Mouse (Mus musculus) myocyte (in vitro differentiated cells): ENCODE results near the gene 1810065E05Rik. TPM values are rescaled to one million over a fixed set of nuclear protein-coding genes. Genes with fewer than 3 reads are reported as not detected.

Source experiments
- H3K27me3 ChIP-seq: one replicate; pipeline ENCODE4 v1.6.1; 2011; ENCODE audit not compliant: control insufficient read depth, insufficient read depth, insufficient read length
- H3K36me3 ChIP-seq: one replicate; pipeline ENCODE4 v1.6.1; 2011; ENCODE audit not compliant: control insufficient read depth, insufficient read depth
- H3K4me2 ChIP-seq: one replicate; pipeline ENCODE4 v1.6.1; 2011; ENCODE audit warnings: low read depth, control low read depth
- H3K4me3 ChIP-seq: one replicate; pipeline ENCODE4 v1.5.1; 2011; ENCODE audit warnings: mild to moderate bottlenecking, control low read depth, moderate library complexity
- H3K79me2 ChIP-seq: one replicate; pipeline ENCODE4 v1.6.1; 2011; ENCODE audit not compliant: control insufficient read depth, insufficient read depth
- H3ac ChIP-seq: one replicate; pipeline ENCODE4 v1.6.1; 2011; ENCODE audit not compliant: control insufficient read depth, insufficient read length
- CEBPB ChIP-seq: IDR thresholded peaks from 2 replicates; pipeline ENCODE4 v1.6.1; 2011; ENCODE audit warnings: mild to moderate bottlenecking, moderate library complexity; ENCODE audit not compliant: poor library complexity, insufficient read depth, severe bottlenecking
- E2F4 ChIP-seq: IDR thresholded peaks from one replicate; pipeline ENCODE4 v1.6.1; 2011; ENCODE audit warnings: mild to moderate bottlenecking, control low read depth, moderate library complexity; ENCODE audit not compliant: insufficient read depth
- MAX ChIP-seq: IDR thresholded peaks from one replicate; pipeline ENCODE4 v1.6.1; 2011; ENCODE audit warnings: low read depth, mild to moderate bottlenecking, control low read depth
- MYOD1 ChIP-seq, 3 experiments: IDR thresholded peaks; one replicate each; pipeline ENCODE4 v1.6.1; 2011; ENCODE audit warnings: control low read depth in 2 of 3, low read depth in 2 of 3, mild to moderate bottlenecking in 2 of 3, moderate library complexity in 1 of 3; ENCODE audit not compliant: insufficient read length in 2 of 3, control insufficient read depth in 1 of 3
- MYOG ChIP-seq, 3 experiments: IDR thresholded peaks; one replicate each; pipeline ENCODE4 v1.6.1; 2011; ENCODE audit warnings: control low read depth in 2 of 3, low read depth in 2 of 3, mild to moderate bottlenecking in 2 of 3; ENCODE audit not compliant: insufficient read length in 2 of 3, control insufficient read depth in 1 of 3, insufficient read depth in 1 of 3
- POLR2A ChIP-seq: IDR thresholded peaks from one replicate; pipeline ENCODE4 v1.6.1; 2011; ENCODE audit warnings: low read depth, mild to moderate bottlenecking, control low read depth, moderate library complexity; ENCODE audit not compliant: insufficient read length
- POLR2AphosphoS2 ChIP-seq: IDR thresholded peaks from one replicate; pipeline ENCODE4 v1.6.1; 2011; ENCODE audit warnings: low read depth, control low read depth; ENCODE audit not compliant: insufficient read length
- REST ChIP-seq: IDR thresholded peaks from one replicate; pipeline ENCODE4 v1.6.1; 2011; ENCODE audit warnings: mild to moderate bottlenecking, control low read depth, moderate library complexity; ENCODE audit not compliant: insufficient read depth, insufficient read length
- SRF ChIP-seq: IDR thresholded peaks from one replicate; pipeline ENCODE4 v1.6.1; 2011; ENCODE audit warnings: low read depth; ENCODE audit not compliant: control insufficient read depth, insufficient read length
- TCF12 ChIP-seq: IDR thresholded peaks from one replicate; pipeline ENCODE4 v1.6.1; 2011; ENCODE audit warnings: mild to moderate bottlenecking, control low read depth; ENCODE audit not compliant: poor library complexity, insufficient read depth, severe bottlenecking
- TCF3 ChIP-seq: IDR thresholded peaks from one replicate; pipeline ENCODE4 v1.6.1; 2011; ENCODE audit warnings: low read depth, control low read depth; ENCODE audit not compliant: insufficient read length
- USF1 ChIP-seq: IDR thresholded peaks from one replicate; pipeline ENCODE4 v1.6.1; 2011; ENCODE audit warnings: low read depth, mild to moderate bottlenecking, control low read depth, moderate library complexity
- polyA plus RNA-seq: library from polyadenylated mRNA; unstranded; fragments of >200 nt; fragmentation: generic; extraction: Trizol; gene quantifications from one replicate; pipeline ENCODE4 v1.2.1, GENCODE M21; 2012; ENCODE audit warnings: missing spikeins

Gene 1810065E05Rik
- polyA plus RNA-seq, 1 experiment, result not detected

DNA sequence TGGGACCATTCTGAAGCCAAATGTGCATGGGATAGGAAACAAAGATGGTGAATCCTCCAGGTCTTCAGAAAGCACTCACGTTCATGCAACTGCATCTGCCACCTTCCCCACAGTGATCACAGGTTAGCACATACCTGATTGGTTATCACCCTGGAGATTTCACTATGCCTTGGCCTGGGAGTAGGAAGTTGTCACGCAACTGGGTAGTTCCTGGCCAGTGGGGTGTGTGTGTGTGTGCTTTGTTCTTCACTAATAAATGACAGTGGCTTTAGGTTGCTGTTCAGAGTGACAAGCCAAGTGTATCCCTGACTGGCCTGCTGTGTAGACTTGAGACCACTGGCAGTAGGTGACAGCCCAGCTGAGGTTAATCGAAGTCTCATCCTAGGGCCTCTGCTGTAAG, 11.3 kb downstream of the 1810065E05Rik start, which contains the start of gene Gm12253:
Gm12253 (plus strand) TSS at position 301 of the 400 bp plus-strand sequence.
- H3ac ChIP-seq, result no peak within 1 kb of the TSS
- H3K79me2 ChIP-seq, result no peaks in the 10 kb centered on the region
- no peak within 1 kb of the TSS for H3K4me2 ChIP-seq
- no peaks in the 10 kb centered on the region for H3K27me3 ChIP-seq
- H3K36me3 ChIP-seq, result no peaks in the 10 kb centered on the region
- H3K4me3 ChIP-seq, result no peak within 1 kb of the TSS
- TF ChIP-seq REST (no peak), SRF (no peak), E2F4 (no peak), TCF3 (no peak), POLR2AphosphoS2 (no peak), POLR2A (no peak), MYOG (IDR thresholded peaks at IDR 0.05; ENCODE audit: control insufficient read depth in 1 of 3, insufficient read depth in 1 of 3, insufficient read length in 2 of 3, low read depth in 2 of 3) (no peak), MYOD1 (IDR thresholded peaks at IDR 0.05; ENCODE audit: control insufficient read depth in 1 of 3, insufficient read length in 2 of 3, low read depth in 2 of 3) (no peak), MAX (no peak)

DNA sequence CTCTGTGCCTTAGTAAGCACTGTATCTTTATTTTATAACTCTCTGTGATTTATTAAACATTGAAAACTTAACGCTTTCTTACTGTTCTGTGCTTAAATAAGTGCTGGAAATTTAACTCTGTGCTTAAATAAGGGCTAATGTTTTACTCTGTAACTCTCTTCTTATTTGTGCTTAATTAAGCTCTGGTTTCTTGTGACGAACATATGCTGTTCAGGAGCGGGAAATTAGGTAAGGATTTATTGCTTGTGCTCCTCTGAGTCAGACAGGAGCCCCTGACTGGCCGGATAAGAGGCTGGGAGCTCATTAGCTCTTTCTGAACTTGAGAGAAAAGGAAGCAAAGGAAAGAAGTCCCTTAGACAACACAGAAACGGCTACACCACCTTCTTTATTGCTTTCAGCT, 17.0 kb downstream of the 1810065E05Rik start:
- TF ChIP-seq POLR2AphosphoS2 (no peak), POLR2A (no peak), CEBPB (no peak), MAX (no peak)
- Histone ChIP-seq H3K4me2 (no peak overlapping the region), H3ac (no peak overlapping the region), H3K79me2 (no peaks in the 10 kb centered on the region), H3K36me3 (no peaks in the 10 kb centered on the region), H3K27me3 (no peaks in the 10 kb centered on the region), H3K4me3 (no peak overlapping the region)

DNA sequence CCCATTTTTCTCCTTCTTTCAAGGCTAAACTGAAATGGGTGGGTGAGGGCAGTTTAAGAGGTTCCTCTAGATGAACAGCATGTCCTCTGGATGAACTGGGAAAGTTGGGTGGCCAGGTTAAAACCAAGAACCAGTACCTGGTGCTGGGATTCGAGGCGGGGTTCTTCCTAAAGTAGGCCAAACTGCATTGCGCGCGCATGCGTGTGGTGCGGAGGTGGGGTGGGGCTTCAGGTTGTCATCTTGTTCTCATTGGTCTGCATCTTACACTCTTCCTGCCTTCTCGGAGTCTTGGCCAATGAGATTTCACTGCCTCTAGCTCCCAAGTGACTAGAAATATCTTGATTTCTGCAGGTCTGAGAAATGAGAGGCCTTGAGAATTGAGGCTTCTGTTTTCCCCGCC, 31.8 kb downstream of the 1810065E05Rik start, which contains the start of gene Lypd9:
Lypd9 (minus strand) TSS at position 165 of the 400 bp plus-strand sequence.
- TF ChIP-seq TCF12, result no peak
- no peak for TF ChIP-seq POLR2AphosphoS2
- no peak for TF ChIP-seq MYOG (IDR thresholded peaks at IDR 0.05; ENCODE audit: control insufficient read depth in 1 of 3, insufficient read depth in 1 of 3, insufficient read length in 2 of 3, low read depth in 2 of 3)
- no peak for TF ChIP-seq TCF3
- no peak for TF ChIP-seq USF1
- no peak for TF ChIP-seq SRF
- TF ChIP-seq POLR2A, result no peak
- H3K4me3 ChIP-seq, result no peak within 1 kb of the TSS
- no peaks in the 10 kb centered on the region for H3K36me3 ChIP-seq
- H3ac ChIP-seq, result no peak within 1 kb of the TSS
- H3K4me2 ChIP-seq, result no peak within 1 kb of the TSS
- H3K79me2 ChIP-seq, result no peaks in the 10 kb centered on the region
- H3K27me3 ChIP-seq, result no peaks in the 10 kb centered on the region

DNA sequence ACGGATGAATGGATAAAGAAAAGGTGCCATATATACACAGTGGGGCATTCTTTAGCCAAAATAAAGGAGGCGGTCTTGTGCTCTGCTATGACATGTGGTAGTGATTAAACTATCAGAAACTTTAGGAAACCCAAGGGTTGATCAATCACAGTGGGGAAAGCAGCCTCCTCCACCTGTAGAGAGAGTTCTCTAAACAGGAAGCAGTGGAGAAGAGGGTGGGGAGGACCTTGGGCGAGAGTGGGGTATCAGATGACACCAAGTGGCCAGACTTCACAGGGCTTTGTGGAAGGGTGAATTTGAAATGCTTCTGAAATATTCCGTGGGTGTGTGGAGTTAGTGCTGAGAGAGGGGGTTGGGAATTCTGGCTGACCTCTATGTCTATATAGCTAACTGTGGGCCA, 32.7 kb downstream of the 1810065E05Rik start:
- no peak overlapping the region for H3K4me3 ChIP-seq
- no peak overlapping the region for H3K4me2 ChIP-seq
- H3K79me2 ChIP-seq, result no peaks in the 10 kb centered on the region
- no peaks in the 10 kb centered on the region for H3K27me3 ChIP-seq
- H3K36me3 ChIP-seq, result no peaks in the 10 kb centered on the region
- H3ac ChIP-seq, result no peak overlapping the region
- TF ChIP-seq POLR2A, result no peak
- no peak for TF ChIP-seq E2F4
- TF ChIP-seq MYOD1 (IDR thresholded peaks at IDR 0.05; ENCODE audit: control insufficient read depth in 1 of 3, insufficient read length in 2 of 3, low read depth in 2 of 3), result no peak
- no peak for TF ChIP-seq TCF3
- no peak for TF ChIP-seq TCF12
- no peak for TF ChIP-seq USF1
- no peak for TF ChIP-seq SRF
- no peak for TF ChIP-seq MYOG (IDR thresholded peaks at IDR 0.05; ENCODE audit: control insufficient read depth in 1 of 3, insufficient read depth in 1 of 3, insufficient read length in 2 of 3, low read depth in 2 of 3)
- no peak for TF ChIP-seq POLR2AphosphoS2
- TF ChIP-seq REST, result no peak
- no peak for TF ChIP-seq MAX
- no peak for TF ChIP-seq CEBPB

DNA sequence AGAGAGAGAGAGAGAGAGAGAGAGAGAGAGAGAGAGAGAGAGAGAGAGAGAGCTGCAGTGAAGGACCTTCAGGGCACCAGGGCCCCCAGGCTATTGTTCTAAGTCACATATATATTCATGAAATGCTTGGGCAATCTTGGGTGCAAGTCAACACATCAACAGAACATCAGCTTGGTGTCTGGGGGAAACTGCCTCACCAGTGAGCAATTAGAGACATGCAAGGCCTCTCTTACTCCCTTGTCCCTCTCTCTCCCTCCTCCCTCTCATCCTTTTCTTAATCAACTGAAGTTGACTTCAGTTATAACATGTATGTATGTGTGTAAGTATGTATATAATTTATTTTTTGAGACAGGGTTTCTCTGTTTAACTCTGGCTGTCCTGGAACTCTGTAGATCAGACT, 41.3 kb downstream of the 1810065E05Rik start, which contains the start of gene Olfr30:
Olfr30 (minus strand) TSS at position 101 of the 400 bp plus-strand sequence.
- H3K4me2 ChIP-seq, result no peak within 1 kb of the TSS
- H3K36me3 ChIP-seq, result no peaks in the 10 kb centered on the region
- TF ChIP-seq CEBPB, result no peak
- TF ChIP-seq USF1, result no peak
- no peak for TF ChIP-seq POLR2AphosphoS2
- TF ChIP-seq TCF3, result no peak
- TF ChIP-seq E2F4, result no peak
- TF ChIP-seq MYOG (IDR thresholded peaks at IDR 0.05; ENCODE audit: control insufficient read depth in 1 of 3, insufficient read depth in 1 of 3, insufficient read length in 2 of 3, low read depth in 2 of 3), result no peak
- no peak for TF ChIP-seq POLR2A
- no peak for TF ChIP-seq TCF12
- TF ChIP-seq MAX, result no peak
- no peak for TF ChIP-seq REST
- TF ChIP-seq MYOD1 (IDR thresholded peaks at IDR 0.05; ENCODE audit: control insufficient read depth in 1 of 3, insufficient read length in 2 of 3, low read depth in 2 of 3), result no peak
- no peak for TF ChIP-seq SRF
- no peaks in the 10 kb centered on the region for H3K79me2 ChIP-seq
- H3ac ChIP-seq, result no peak within 1 kb of the TSS
- no peaks in the 10 kb centered on the region for H3K27me3 ChIP-seq
- no peak within 1 kb of the TSS for H3K4me3 ChIP-seq

Other genes with a start within 250 kb of the 1810065E05Rik start
- 95.3 TPM for gene Mrpl22, start 249.4 kb upstream of the 1810065E05Rik start, polyA plus RNA-seq
- gene Igtp, start 221.6 kb upstream of the 1810065E05Rik start, polyA plus RNA-seq, result 3.7 TPM
- 0.77 TPM for gene Irgm2, start 221.5 kb upstream of the 1810065E05Rik start, polyA plus RNA-seq
- gene 4930438A08Rik, start 146.3 kb upstream of the 1810065E05Rik start, polyA plus RNA-seq, result 0.67 TPM
- gene Zfp692, start 114.0 kb upstream of the 1810065E05Rik start, polyA plus RNA-seq, result 6.0 TPM
- gene Zfp672, start 90.8 kb upstream of the 1810065E05Rik start, polyA plus RNA-seq, result 15.7 TPM
- 38.1 TPM for gene Sh3bp5l, start 90.4 kb upstream of the 1810065E05Rik start, polyA plus RNA-seq
- gene Lypd8, start 42.1 kb upstream of the 1810065E05Rik start, polyA plus RNA-seq, result not detected
- gene Gm12253, start 11.4 kb downstream of the 1810065E05Rik start, polyA plus RNA-seq, result not detected
- not detected for gene Lypd9, start 31.8 kb downstream of the 1810065E05Rik start, polyA plus RNA-seq
- gene Olfr30, start 41.2 kb downstream of the 1810065E05Rik start, polyA plus RNA-seq, result not detected
- not detected for gene Olfr332, start 71.4 kb downstream of the 1810065E05Rik start, polyA plus RNA-seq
- not detected for gene Olfr331, start 81.5 kb downstream of the 1810065E05Rik start, polyA plus RNA-seq
- not detected for gene Olfr330, start 113.7 kb downstream of the 1810065E05Rik start, polyA plus RNA-seq
- not detected for gene Olfr329-ps, start 125.3 kb downstream of the 1810065E05Rik start, polyA plus RNA-seq
- not detected for gene Olfr328, start 134.5 kb downstream of the 1810065E05Rik start, polyA plus RNA-seq
- not detected for gene Olfr224, start 149.4 kb downstream of the 1810065E05Rik start, polyA plus RNA-seq
- not detected for gene Olfr325, start 156.6 kb downstream of the 1810065E05Rik start, polyA plus RNA-seq
- gene Olfr324, start 174.0 kb downstream of the 1810065E05Rik start, polyA plus RNA-seq, result not detected
- not detected for gene 2210407C18Rik, start 195.0 kb downstream of the 1810065E05Rik start, polyA plus RNA-seq
- not detected for gene Olfr323, start 209.4 kb downstream of the 1810065E05Rik start, polyA plus RNA-seq
- not detected for gene Trim58, start 219.4 kb downstream of the 1810065E05Rik start, polyA plus RNA-seq
- gene Olfr322, start 237.7 kb downstream of the 1810065E05Rik start, polyA plus RNA-seq, result not detected